9 mouse cellular contexts compared by ENCODE assay signal in the genomic region with DNA sequence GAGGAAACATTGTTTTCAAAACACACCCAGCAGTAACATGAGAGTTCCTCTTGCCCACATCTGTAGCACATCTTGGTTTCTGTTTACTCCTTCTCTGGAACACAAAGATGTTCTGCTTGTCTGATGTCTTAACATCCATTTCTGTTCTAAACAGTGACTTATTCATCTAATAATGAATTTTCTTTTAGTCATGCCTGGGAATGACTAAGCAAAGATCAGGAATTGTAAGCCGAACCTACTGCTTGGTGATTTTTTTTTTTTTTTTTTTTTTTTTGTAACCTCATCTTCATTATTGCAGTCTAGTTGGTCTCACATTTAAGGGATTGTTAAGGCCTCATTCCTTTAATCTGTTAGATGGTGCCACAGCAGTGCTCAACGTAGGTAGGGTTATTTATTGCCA. TPM values are rescaled to one million over a fixed set of nuclear protein-coding genes. Genes with fewer than 3 reads are reported as not detected.
DNase-seq lines count a peak whose midpoint lies in the region; ATAC-seq and TF ChIP-seq lines count a peak whose summit lies in the region.
"Had no signal": no experiment of that assay in that cellular context is flagged by ENCODE, and none has a peak within 500 bp of the region (broad histone marks: within the 10 kb centered on the region; RNA-seq: fewer than 3 reads in every experiment).

No protein-coding gene starts in this region.

- H3K27ac ChIP-seq in heart, embryonic 15.5 days: peak overlapping the region; percentile 95
- H3K27ac ChIP-seq in heart, adult 2 months: no peak overlapping the region; the same call in 1 of the 2 replicates
- peak overlapping the region; percentile 85; the same call in 1 of the 2 replicates for H3K27ac ChIP-seq in ES-E14 (ENCODE audit: insufficient read depth, low read depth, low read length, poor library complexity, severe bottlenecking)
- peak overlapping the region; percentile 79 for H3K27ac ChIP-seq in forebrain, postnatal 0 days (ENCODE audit: low read depth, low read length)
- H3K27ac ChIP-seq in midbrain, embryonic 10.5 days (replicated peaks): peak overlapping the region; percentile 91

- no peak for ATAC-seq in heart, embryonic 15.5 days (replicated peaks; ENCODE audit: insufficient number of reproducible peaks, insufficient read depth, low FRiP score, low read depth)
- no peak for ATAC-seq in forebrain, postnatal 0 days
- ATAC-seq in megakaryocyte-erythroid progenitor cell, adult 5-6 weeks (replicated peaks; ENCODE audit: low FRiP score, low TSS enrichment, poor library complexity, severe bottlenecking): no peak

- H3K9ac ChIP-seq in heart, embryonic 15.5 days: no peak overlapping the region
- no peak overlapping the region for H3K9ac ChIP-seq in heart, adult 2 months (ENCODE audit: low read depth, low read length)
- peak overlapping the region; percentile 55; the same call in 1 of the 2 replicates for H3K9ac ChIP-seq in ES-E14 (ENCODE audit: insufficient read depth, low read depth, low read length, poor library complexity, severe bottlenecking)
- no peak overlapping the region for H3K9ac ChIP-seq in forebrain, postnatal 0 days

- no peaks in the 10 kb centered on the region for H3K27me3 ChIP-seq in heart, embryonic 15.5 days
- H3K27me3 ChIP-seq in heart, adult 2 months (ENCODE audit: control insufficient read depth, insufficient read depth, low read length): no peaks in the 10 kb centered on the region
- no peaks in the 10 kb centered on the region for H3K27me3 ChIP-seq in forebrain, postnatal 0 days (ENCODE audit: insufficient read depth, low read length)
- no peaks in the 10 kb centered on the region for H3K27me3 ChIP-seq in midbrain, embryonic 10.5 days (ENCODE audit: low read depth, poor library complexity, severe bottlenecking)
- H3K27me3 ChIP-seq: Patski had no signal

- 81% methylated on average over 2 of the region's 2 CpGs for WGBS in heart, embryonic 15.5 days
- WGBS in heart, adult 2 months: 90% methylated on average over 2 of the region's 2 CpGs
- WGBS in forebrain, postnatal 0 days: 84% methylated on average over 2 of the region's 2 CpGs
- 76% methylated on average over 2 of the region's 2 CpGs for WGBS in midbrain, embryonic 10.5 days

- H3K79me2 ChIP-seq in heart, adult 2 months (replicated peaks; ENCODE audit: control insufficient read depth, insufficient read depth, low read length): peaks cover 2% of the 10 kb centered on the region

- TF ChIP-seq EP300 in heart, adult 2 months (IDR thresholded peaks at IDR 0.05; ENCODE audit: insufficient read depth, low read depth, low read length): no peak

- H3K4me3 ChIP-seq in heart, embryonic 15.5 days: no peak overlapping the region
- H3K4me3 ChIP-seq in heart, adult 2 months: no peak overlapping the region
- peak overlapping the region; percentile 52 to 77; a peak in 2 of 4 replicates for H3K4me3 ChIP-seq in ES-E14 (ENCODE audit: insufficient read depth in 1 of 2, low read depth in 1 of 2, low read length in 2 of 2, poor library complexity in 1 of 2, severe bottlenecking in 1 of 2)
- no peak overlapping the region for H3K4me3 ChIP-seq in forebrain, postnatal 0 days (ENCODE audit: low read depth, low read length)
- peak overlapping the region; percentile 81; the same call in 1 of the 2 replicates for H3K4me3 ChIP-seq in midbrain, embryonic 10.5 days

- H3K36me3 ChIP-seq in heart, embryonic 15.5 days: peaks cover 22% of the 10 kb centered on the region
- H3K36me3 ChIP-seq in heart, adult 2 months (ENCODE audit: control insufficient read depth, insufficient read depth, low read length): no peaks in the 10 kb centered on the region
- H3K36me3 ChIP-seq in ES-E14 (ENCODE audit: control insufficient read depth, insufficient read depth, low read length, poor library complexity, severe bottlenecking): peaks cover 21% of the 10 kb centered on the region
- peaks cover 18% of the 10 kb centered on the region for H3K36me3 ChIP-seq in forebrain, postnatal 0 days (ENCODE audit: insufficient read depth)
- H3K36me3 ChIP-seq in midbrain, embryonic 10.5 days: peaks cover 29% of the 10 kb centered on the region

- peak overlapping the region; percentile 57; the same call in 1 of the 2 replicates for H3K4me2 ChIP-seq in heart, embryonic 15.5 days
- peak overlapping the region; percentile 50; the same call in 1 of the 2 replicates for H3K4me2 ChIP-seq in forebrain, postnatal 0 days (ENCODE audit: low read depth)

- TF ChIP-seq CTCF in heart, adult 2 months (IDR thresholded peaks at IDR 0.05): no peak
- TF ChIP-seq CTCF in forebrain, postnatal 0 days (IDR thresholded peaks at IDR 0.05; ENCODE audit: low read depth): no peak

- peaks cover 24% of the 10 kb centered on the region for H3K4me1 ChIP-seq in heart, embryonic 15.5 days (replicated peaks)
- H3K4me1 ChIP-seq in heart, adult 2 months (ENCODE audit: control insufficient read depth, insufficient read depth, low read length): peaks cover 7% of the 10 kb centered on the region
- H3K4me1 ChIP-seq in ES-E14 (ENCODE audit: control insufficient read depth in 2 of 2, insufficient read depth in 2 of 2, low read length in 2 of 2, poor library complexity in 1 of 2): peaks cover 3 to 6% of the 10 kb centered on the region in 2 experiments; a peak in 2 of 4 replicates
- H3K4me1 ChIP-seq in forebrain, postnatal 0 days (ENCODE audit: insufficient read depth): peaks cover 10% of the 10 kb centered on the region
- H3K4me1 ChIP-seq in midbrain, embryonic 10.5 days: peaks cover 25% of the 10 kb centered on the region

- no peak for DNase-seq in heart, adult 2 months
- no peak for DNase-seq in ES-E14 (ENCODE audit: low read depth, low spot score)
- no peak for DNase-seq in forebrain, postnatal 0 days
- DNase-seq in midbrain, embryonic 10.5 days (ENCODE audit: low spot score): no peak
- DNase-seq in retina, embryonic 14.5 days (ENCODE audit: low spot score): no peak
- no peak for DNase-seq in adrenal gland, postnatal 36 days

- in situ Hi-C loops in ES-E14 (cut with MboI; ENCODE audit: low sequenced_read_pairs in 2 of 2, unreplicated experiment in 2 of 2): no loop called here

- H3K9me3 ChIP-seq in heart, embryonic 15.5 days (replicated peaks): no peaks in the 10 kb centered on the region
- H3K9me3 ChIP-seq in ES-E14 (ENCODE audit: control insufficient read depth, insufficient read depth, low read depth, low read length): no peaks in the 10 kb centered on the region
- no peaks in the 10 kb centered on the region for H3K9me3 ChIP-seq in forebrain, postnatal 0 days (ENCODE audit: low read length)
- no peaks in the 10 kb centered on the region for H3K9me3 ChIP-seq in midbrain, embryonic 10.5 days (replicated peaks)

- intact Hi-C loops in heart, adult 2 months (cut with DNase I): no loop called here

- TF ChIP-seq POLR2A in heart, adult 2 months (IDR thresholded peaks at IDR 0.05; ENCODE audit: insufficient read depth, low read depth, low read length): no peak

TF ChIP-seq in ES-E14, 5 proteins besides CTCF, POLR2A, EP300 and RAD21:
- no peak for TF ChIP-seq ZC3H11A (IDR thresholded peaks at IDR 0.05; ENCODE audit: borderline replicate concordance, low read depth, low read length)
- TF ChIP-seq HCFC1 (IDR thresholded peaks at IDR 0.05; ENCODE audit: borderline replicate concordance, insufficient read depth, low read length): no peak

RNA-seq across cellular contexts. Expression of a gene that starts 0.8 kb away (rescaled TPM):
- 200 and 219 TPM in 2 replicates for polyA plus RNA-seq in heart, embryonic 15.5 days (2015; fragmentation: Nextera tagmentation; extraction: Ambion mirVana)
- total RNA-seq in heart, adult 2 months (2021): 10 to 100 TPM; 41.2 to 47.6 TPM
- polyA plus RNA-seq in heart, adult 2 months (2012; rRNA removed): 53.2 and 99.5 TPM in 2 replicates
- 109 and 174 TPM in 2 replicates for total RNA-seq in ES-E14 (2012; rRNA removed)
- 649 and 751 TPM in 2 replicates for total RNA-seq in forebrain, postnatal 0 days (2014; rRNA removed)
- 810 and 943 TPM in 2 replicates for polyA plus RNA-seq in forebrain, postnatal 0 days (2015; fragmentation: Nextera tagmentation; extraction: Ambion mirVana)
- polyA plus RNA-seq in midbrain, embryonic 10.5 days (2016; fragmentation: Nextera tagmentation; extraction: Ambion mirVana): 402 and 417 TPM in 2 replicates
- 134 and 150 TPM in 2 replicates for total RNA-seq in megakaryocyte-erythroid progenitor cell, adult 5-6 weeks (2014; fragmentation: Nextera tagmentation)
- 265 TPM in 2 replicates for total RNA-seq in megakaryocyte-erythroid progenitor cell, adult 5-6 weeks (2017)
- 100 to 1,000 TPM; 126 to 154 TPM for total RNA-seq in adrenal gland, postnatal 36 days (2021)

Comparison
In these comparisons a context has a peak if more than half of its experiments do, and no peak if none do; other contexts are left out.
1. H3K4me3 ChIP-seq: peak in ES-E14 (2 of 2) and midbrain, embryonic 10.5 days (single experiment); none in heart, embryonic 15.5 days (single experiment), heart, adult 2 months (single experiment) and forebrain, postnatal 0 days (single experiment).